Mouse (Mus musculus) kidney, adult 2 months (tissue): ENCODE data around the gene Mafg. TPM values are rescaled to one million over a fixed set of nuclear protein-coding genes. Genes with fewer than 3 reads are reported as not detected.

Experiments
- DNase-seq: peaks from one replicate; pipeline ENCODE4 v3.0.0; 2021
- H3K27ac ChIP-seq: fragments of 200-500 bp; 2 replicates; pipeline ENCODE4 v1.5.1; 2012; ENCODE audit warnings: low read depth, low read length, control low read depth, inconsistent platforms; ENCODE audit not compliant: insufficient read depth
- H3K27me3 ChIP-seq: fragments of 200-500 bp; replicated peaks from 2 replicates; pipeline ENCODE4 v1.6.1; 2012; ENCODE audit warnings: mild to moderate bottlenecking, moderate library complexity, low read length, inconsistent platforms; ENCODE audit not compliant: control insufficient read depth, insufficient read depth
- H3K36me3 ChIP-seq: fragments of 200-500 bp; 2 replicates; pipeline ENCODE4 v1.6.1; 2012; ENCODE audit warnings: mild to moderate bottlenecking, moderate library complexity, low read length, inconsistent platforms; ENCODE audit not compliant: control insufficient read depth, insufficient read depth
- H3K4me1 ChIP-seq: fragments of 200-500 bp; 2 replicates; pipeline ENCODE4 v1.6.1; 2011; ENCODE audit warnings: low read length; ENCODE audit not compliant: control insufficient read depth, insufficient read depth
- H3K4me3 ChIP-seq: fragments of 200-500 bp; 2 replicates; pipeline ENCODE4 v1.5.1; 2011; ENCODE audit warnings: mild to moderate bottlenecking, low read depth, low read length, control low read depth; ENCODE audit not compliant: insufficient read depth
- CTCF ChIP-seq: fragments of 200-500 bp; conservative IDR thresholded peaks from 2 replicates; pipeline ENCODE4 v1.5.1; 2011; ENCODE audit warnings: low read depth, mild to moderate bottlenecking, control low read depth, low read length, moderate library complexity, mixed read lengths; ENCODE audit not compliant: insufficient read depth, insufficient read length
- POLR2A ChIP-seq: fragments of 200-500 bp; IDR thresholded peaks from one replicate; pipeline ENCODE4 v1.6.1; 2011; ENCODE audit warnings: low read depth, low read length, control low read depth
- WGBS: fragments of 180-500 bp; shearing (Covaris S2); methylation state at CpG from one replicate; pipeline ENCODE4 v1.1.7; 2018; 5-methylcytosine and 5-hydroxymethylcytosine counted together
- polyA plus RNA-seq: library from polyadenylated mRNA; depleted of rRNA; stranded (reverse); fragments of >200 nt; gene quantifications from 2 replicates; pipeline ENCODE4 v1.2.3, GENCODE M21; 2012

Gene Mafg
- polyA plus RNA-seq, 1 experiment = 62.2 TPM

GRCm38 (mm10) chr11:120620195-120620594, 13.2 kb downstream of the Mafg start:
- H3K36me3 ChIP-seq = peaks cover 7% of the 10 kb centered on the region
- 94% methylated on average over 14 of the region's 14 CpGs for WGBS
- no peak for DNase-seq
- no peak overlapping the region for H3K4me3 ChIP-seq
- H3K27ac ChIP-seq = no peak overlapping the region
- H3K27me3 ChIP-seq = no peaks in the 10 kb centered on the region
- TF ChIP-seq CTCF (no peak), POLR2A (no peak)
- peaks cover 20% of the 10 kb centered on the region for H3K4me1 ChIP-seq

GRCm38 (mm10) chr11:120618619-120619535, 14.5 kb downstream of the Mafg start:
- H3K4me1 ChIP-seq = peaks cover 15% of the 10 kb centered on the region
- peaks cover 7% of the 10 kb centered on the region for H3K36me3 ChIP-seq
- 0 out of 2 replicates have a peak overlapping the region, but pooled peaks have one; percentile 1 for H3K27ac ChIP-seq
- DNase-seq = no peak
- no peak overlapping the region for H3K4me3 ChIP-seq
- no peaks in the 10 kb centered on the region for H3K27me3 ChIP-seq
- whole genome bisulfite sequencing = 88% methylated on average over 25 of the region's 25 CpGs
- TF ChIP-seq CTCF (no peak), POLR2A (no peak)

GRCm38 (mm10) chr11:120617519-120618112, 15.8 kb downstream of the Mafg start, which contains the start of gene Pcyt2:
TSS of gene Pcyt2 (minus strand) at chr11:120617936.
- WGBS = under 1% methylated on average over 56 of the region's 56 CpGs
- Histone ChIP-seq H3K36me3 (peaks cover 5% of the 10 kb centered on the region; the same call in 1 of the 2 replicates), H3K27ac (peak within 1 kb of the TSS; percentile 95), H3K4me1 (peaks cover 14% of the 10 kb centered on the region), H3K27me3 (no peaks in the 10 kb centered on the region), H3K4me3 (peak within 1 kb of the TSS; percentile 83)
- no peak for TF ChIP-seq POLR2A
- no peak for TF ChIP-seq CTCF
- peak; percentile 98 for DNase-seq

GRCm38 (mm10) chr11:120616617-120617294, 16.6 kb downstream of the Mafg start:
- 36% methylated on average over 4 of the region's 4 CpGs for WGBS
- Histone ChIP-seq H3K4me1 (peaks cover 14% of the 10 kb centered on the region), H3K4me3 (peak overlapping the region; percentile 83), H3K36me3 (peaks cover 6% of the 10 kb centered on the region; the same call in 1 of the 2 replicates), H3K27ac (peak overlapping the region; percentile 95), H3K27me3 (no peaks in the 10 kb centered on the region)
- DNase-seq = peak; percentile 88
- TF ChIP-seq CTCF = no peak
- no peak for TF ChIP-seq POLR2A

DNA sequence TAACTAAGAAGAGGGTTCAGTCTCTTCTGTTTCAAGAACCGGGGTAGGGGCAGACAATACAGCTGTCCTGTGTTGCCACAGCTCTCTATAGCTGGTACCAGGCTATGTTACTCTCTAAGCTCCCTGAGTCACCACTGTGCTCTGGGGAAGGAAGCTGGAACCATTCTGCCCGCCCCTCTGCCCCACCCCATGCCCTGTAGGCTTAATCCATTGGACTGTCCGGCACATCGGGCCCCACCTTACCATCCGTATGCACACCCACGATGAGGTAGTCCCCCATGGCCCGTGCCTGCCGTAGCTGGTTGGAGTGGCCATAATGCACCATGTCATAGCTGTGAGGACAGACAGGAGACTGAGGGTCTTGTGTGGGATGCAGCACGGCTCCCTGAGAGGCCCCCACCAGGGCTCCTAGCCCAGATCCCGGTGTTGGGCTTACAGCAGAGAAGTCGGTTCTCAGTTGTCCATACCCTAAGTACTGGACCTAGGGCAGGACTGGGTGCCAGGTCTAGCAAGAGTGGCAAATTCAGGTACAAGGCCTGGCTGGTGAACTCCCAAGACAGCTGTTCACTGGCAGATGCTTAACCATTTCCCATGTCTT, 17.7 kb downstream of the Mafg start:
- no peak for DNase-seq
- H3K4me3 ChIP-seq = peak overlapping the region; percentile 5; the same call in 1 of the 2 replicates
- peaks cover 14% of the 10 kb centered on the region for H3K4me1 ChIP-seq
- 78% methylated on average over 11 of the region's 11 CpGs for WGBS
- H3K27ac ChIP-seq = no peak overlapping the region
- no peak for TF ChIP-seq CTCF
- TF ChIP-seq POLR2A = no peak
- H3K36me3 ChIP-seq = peaks cover 6% of the 10 kb centered on the region; the same call in 1 of the 2 replicates
- H3K27me3 ChIP-seq = no peaks in the 10 kb centered on the region

- WGBS = 91% methylated on average over 6 of the region's 6 CpGs
- DNase-seq = no peak
- H3K27me3 ChIP-seq = no peaks in the 10 kb centered on the region
- no peak overlapping the region for H3K27ac ChIP-seq
- TF ChIP-seq POLR2A (no peak), CTCF (no peak)
- peaks cover 6% of the 10 kb centered on the region; the same call in 1 of the 2 replicates for H3K36me3 ChIP-seq
- H3K4me1 ChIP-seq = peaks cover 14% of the 10 kb centered on the region
- no peak overlapping the region for H3K4me3 ChIP-seq
Observed at GRCm38 (mm10) chr11:120615167-120615566, 18.2 kb downstream of the Mafg start.
